22 mouse cellular contexts compared by ENCODE assay signal in the genomic region with DNA sequence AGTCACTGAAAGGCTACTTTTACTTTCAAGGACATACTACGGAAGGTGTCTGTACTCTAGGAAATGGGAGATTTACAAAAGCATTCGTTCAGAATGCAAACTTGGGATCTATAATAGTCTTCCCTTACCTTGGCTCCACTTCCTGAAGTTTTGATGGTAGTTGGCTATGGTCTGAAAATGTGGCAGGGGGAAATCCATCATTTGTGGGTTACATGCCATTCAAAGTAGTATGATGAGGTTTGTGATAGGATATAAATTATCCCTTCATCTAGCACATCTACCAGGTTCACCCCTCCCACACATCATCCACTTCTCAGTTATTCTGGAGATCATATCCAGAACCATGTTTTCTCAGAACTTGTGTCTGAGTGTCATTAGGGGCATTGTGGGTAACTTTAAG.
DNase-seq lines count a peak whose midpoint lies in the region; ATAC-seq and TF ChIP-seq lines count a peak whose summit lies in the region.
"Had no signal": no experiment of that assay in that cellular context is flagged by ENCODE, and none has a peak within 500 bp of the region (broad histone marks: within the 10 kb centered on the region; RNA-seq: fewer than 3 reads in every experiment).

No protein-coding gene starts in this region.

- no peak overlapping the region for H3K9ac ChIP-seq in heart, embryonic 11.5 days (ENCODE audit: low read depth, low read length)
- no peak overlapping the region for H3K9ac ChIP-seq in kidney, embryonic 15.5 days
- H3K9ac ChIP-seq in liver, postnatal 0 days (replicated peaks): no peak overlapping the region
- H3K9ac ChIP-seq in liver, embryonic 11.5 days (ENCODE audit: low read depth, low read length): no peak overlapping the region
- H3K9ac ChIP-seq: forebrain, embryonic 13.5 days; hindbrain, embryonic 12.5 days; hindbrain, embryonic 15.5 days had no signal

- no peak for ATAC-seq in heart, embryonic 11.5 days (replicated peaks; ENCODE audit: insufficient number of reproducible peaks, low FRiP score, low TSS enrichment)
- no peak for ATAC-seq in kidney, embryonic 15.5 days (replicated peaks; ENCODE audit: low FRiP score)
- no peak for ATAC-seq in liver, postnatal 0 days
- no peak for ATAC-seq in liver, embryonic 11.5 days (replicated peaks; ENCODE audit: low FRiP score)
- ATAC-seq: forebrain, embryonic 13.5 days; forebrain, embryonic 16.5 days had no signal

- H3K4me3 ChIP-seq in heart, embryonic 11.5 days (ENCODE audit: low read depth, low read length): no peak overlapping the region
- H3K4me3 ChIP-seq in kidney, embryonic 15.5 days (replicated peaks): no peak overlapping the region
- no peak overlapping the region for H3K4me3 ChIP-seq in liver, postnatal 0 days (ENCODE audit: low read depth, low read length)
- H3K4me3 ChIP-seq in liver, embryonic 11.5 days (ENCODE audit: low read depth, low read length): no peak overlapping the region
- H3K4me3 ChIP-seq: forebrain, embryonic 10.5 days; forebrain, embryonic 13.5 days; heart, adult 2 months; heart, embryonic 10.5 days; hindbrain, embryonic 12.5 days; hindbrain, embryonic 15.5 days had no signal

- peaks cover 19% of the 10 kb centered on the region for H3K4me1 ChIP-seq in heart, embryonic 11.5 days (ENCODE audit: control insufficient read depth, insufficient read depth, low read length)
- H3K4me1 ChIP-seq in kidney, embryonic 15.5 days: peaks cover 31% of the 10 kb centered on the region
- H3K4me1 ChIP-seq in liver, postnatal 0 days (ENCODE audit: insufficient read depth): peaks cover 9% of the 10 kb centered on the region
- H3K4me1 ChIP-seq in liver, embryonic 11.5 days (replicated peaks; ENCODE audit: control insufficient read depth, insufficient read depth, low read length): peaks cover 4% of the 10 kb centered on the region; the same call in 1 of the 2 replicates

- no peak for TF ChIP-seq EP300 in liver, postnatal 0 days (IDR thresholded peaks at IDR 0.05; ENCODE audit: low read depth)

- no peaks in the 10 kb centered on the region for H3K9me3 ChIP-seq in heart, embryonic 11.5 days (replicated peaks; ENCODE audit: control insufficient read depth, low read length)
- no peaks in the 10 kb centered on the region for H3K9me3 ChIP-seq in kidney, embryonic 15.5 days (replicated peaks)
- H3K9me3 ChIP-seq in liver, postnatal 0 days (ENCODE audit: low read length): no peaks in the 10 kb centered on the region
- H3K9me3 ChIP-seq in liver, embryonic 11.5 days (ENCODE audit: control insufficient read depth, low read length): no peaks in the 10 kb centered on the region
- H3K9me3 ChIP-seq: forebrain, embryonic 10.5 days; forebrain, embryonic 13.5 days; G1E; heart, embryonic 10.5 days; hindbrain, embryonic 15.5 days had no signal

- H3K36me3 ChIP-seq in heart, embryonic 11.5 days (ENCODE audit: control insufficient read depth, insufficient read depth, low read length): no peaks in the 10 kb centered on the region
- H3K36me3 ChIP-seq in kidney, embryonic 15.5 days: no peaks in the 10 kb centered on the region
- H3K36me3 ChIP-seq in liver, postnatal 0 days (replicated peaks; ENCODE audit: insufficient read depth, low read length): no peaks in the 10 kb centered on the region
- H3K36me3 ChIP-seq in liver, embryonic 11.5 days (ENCODE audit: control insufficient read depth, insufficient read depth, low read length): no peaks in the 10 kb centered on the region
- H3K36me3 ChIP-seq: forebrain, embryonic 10.5 days; G1E; heart, embryonic 10.5 days; hindbrain, embryonic 12.5 days; hindbrain, embryonic 15.5 days had no signal

- no peak overlapping the region for H3K4me2 ChIP-seq in heart, embryonic 11.5 days
- no peak overlapping the region for H3K4me2 ChIP-seq in kidney, embryonic 15.5 days
- H3K4me2 ChIP-seq in liver, postnatal 0 days (ENCODE audit: low read depth, low read length): no peak overlapping the region
- no peak overlapping the region for H3K4me2 ChIP-seq in liver, embryonic 11.5 days
- H3K4me2 ChIP-seq: forebrain, embryonic 13.5 days; hindbrain, embryonic 12.5 days; hindbrain, embryonic 15.5 days had no signal

- WGBS in heart, embryonic 11.5 days (ENCODE audit: insufficient replicate concordance): 84% methylated on average over 2 of the region's 2 CpGs
- WGBS in kidney, embryonic 15.5 days: 49% methylated on average over 2 of the region's 2 CpGs
- 58% methylated on average over 2 of the region's 2 CpGs for WGBS in liver, postnatal 0 days (ENCODE audit: insufficient replicate concordance)
- 79% methylated on average over 2 of the region's 2 CpGs for WGBS in liver, embryonic 11.5 days

- DNase-seq in heart, adult 11 months: peak; percentile 63
- DNase-seq in kidney, adult 9 months: no peak
- DNase-seq in liver, postnatal 0 days: no peak
- no peak for DNase-seq in liver, embryonic 11.5 days (ENCODE audit: low spot score)
- DNase-seq: adrenal gland, postnatal 10 days; B cell, adult 2 months; cerebellum, adult 18-20 months; cerebellum, adult 9-10 months; cerebellum, postnatal 14 days; gastrocnemius, postnatal 25 days; heart, adult 2 months had no signal

- no peaks in the 10 kb centered on the region for H3K27me3 ChIP-seq in heart, embryonic 11.5 days (ENCODE audit: control insufficient read depth, insufficient read depth, low read length)
- no peaks in the 10 kb centered on the region for H3K27me3 ChIP-seq in kidney, embryonic 15.5 days
- no peaks in the 10 kb centered on the region for H3K27me3 ChIP-seq in liver, postnatal 0 days (ENCODE audit: insufficient read depth, low read length)
- no peaks in the 10 kb centered on the region for H3K27me3 ChIP-seq in liver, embryonic 11.5 days (replicated peaks; ENCODE audit: control insufficient read depth, insufficient read depth, low read length)
- H3K27me3 ChIP-seq: CH12.LX; forebrain, embryonic 13.5 days; hindbrain, embryonic 15.5 days; Patski had no signal

- no peak overlapping the region for H3K27ac ChIP-seq in heart, embryonic 11.5 days (ENCODE audit: low read depth, low read length)
- H3K27ac ChIP-seq in kidney, embryonic 15.5 days: peak overlapping the region; percentile 83
- peak overlapping the region; percentile 91 for H3K27ac ChIP-seq in liver, postnatal 0 days (ENCODE audit: low read depth)
- no peak overlapping the region for H3K27ac ChIP-seq in liver, embryonic 11.5 days (ENCODE audit: low read depth, low read length)
- H3K27ac ChIP-seq: forebrain, embryonic 13.5 days; heart, adult 2 months; hindbrain, embryonic 12.5 days; hindbrain, embryonic 15.5 days had no signal

- TF ChIP-seq CTCF in liver, postnatal 0 days (IDR thresholded peaks at IDR 0.05; ENCODE audit: low read depth): no peak

Comparison
In these comparisons a context has a peak if more than half of its experiments do, and no peak if none do; other contexts are left out.
1. H3K27ac ChIP-seq: peak in kidney, embryonic 15.5 days (single experiment) and liver, postnatal 0 days (single experiment); none in heart, embryonic 11.5 days (single experiment) and liver, embryonic 11.5 days (single experiment).